Mouse (Mus musculus) adipocyte (in vitro differentiated cells): ENCODE data around the gene Stk11ip.

Source experiments
- DNase-seq: peaks from one replicate; pipeline ENCODE4 v3.0.0-alpha.2; 2016; ENCODE audit warnings: low spot score

Gene Stk11ip

GRCm38 (mm10) chr1:75504256-75505045, 16.9 kb upstream of the Stk11ip start:
- DNase-seq = peak; percentile 65

GRCm38 (mm10) chr1:75505159-75505955, 16.0 kb upstream of the Stk11ip start:
- DNase-seq = peak; percentile 66

- DNase-seq = peak; percentile 88
These were observed 15.1 kb upstream of the Stk11ip start, which contains the start of gene Obsl1 for GRCm38 (mm10) chr1:75505956-75506831. Gene Obsl1 (minus strand): TSS chr1:75506452.

- DNase-seq = no peak
These were observed 14.3 kb upstream of the Stk11ip start, which contains the start of gene Inha for GRCm38 (mm10) chr1:75507006-75507405. Gene Inha (plus strand): TSS chr1:75507077.

- no peak for DNase-seq
These were observed 11.7 kb upstream of the Stk11ip start for GRCm38 (mm10) chr1:75509586-75509985.

GRCm38 (mm10) chr1:75510154-75510553, 11.2 kb upstream of the Stk11ip start:
- no peak for DNase-seq

- peak; percentile 42 for DNase-seq
These were observed 9.7 kb upstream of the Stk11ip start for GRCm38 (mm10) chr1:75511437-75512210.

- no peak for DNase-seq
These were observed 8.8 kb upstream of the Stk11ip start for GRCm38 (mm10) chr1:75512550-75512949.

- DNase-seq = no peak
These were observed 4.5 kb upstream of the Stk11ip start for GRCm38 (mm10) chr1:75516703-75517380.

- no peak for DNase-seq
These were observed 3.3 kb upstream of the Stk11ip start for GRCm38 (mm10) chr1:75517984-75518383.

GRCm38 (mm10) chr1:75518427-75518826, 2.9 kb upstream of the Stk11ip start:
- DNase-seq = no peak

GRCm38 (mm10) chr1:75519576-75519975, 1.8 kb upstream of the Stk11ip start:
- peak; percentile 68 for DNase-seq

- no peak for DNase-seq
These were observed 3.4 kb downstream of the Stk11ip start for GRCm38 (mm10) chr1:75524679-75525078.

- peak; percentile 16 for DNase-seq
These were observed 9.2 kb downstream of the Stk11ip start for GRCm38 (mm10) chr1:75530546-75530945.

GRCm38 (mm10) chr1:75532280-75533172, 11.2 kb downstream of the Stk11ip start:
- DNase-seq = no peak

GRCm38 (mm10) chr1:75533325-75534252, 12.3 kb downstream of the Stk11ip start:
- DNase-seq = no peak

GRCm38 (mm10) chr1:75537587-75537986, 16.3 kb downstream of the Stk11ip start:
- no peak for DNase-seq

- DNase-seq = no peak
These were observed 17.4 kb downstream of the Stk11ip start for GRCm38 (mm10) chr1:75538597-75539190.
